Mouse (Mus musculus) hindbrain, embryonic 16.5 days (tissue): ENCODE data around the gene Stard13. TPM values are rescaled to one million over a fixed set of nuclear protein-coding genes. Genes with fewer than 3 reads are reported as not detected.

Source experiments
- ATAC-seq: fragments of 200-750 bp; cut with Nextera tagmentation; 2 replicates; pipeline ENCODE4 v1.8.0; 2017; ENCODE audit warnings: moderate TSS enrichment, moderate library complexity
- H3K27ac ChIP-seq: fragments of 300-500 bp; sonication (generic); 2 replicates; pipeline ENCODE4 v1.5.1; 2014; ENCODE audit warnings: low read depth, mild to moderate bottlenecking, control low read depth, low read length, moderate library complexity
- H3K27me3 ChIP-seq: fragments of 300-500 bp; sonication (generic); replicated peaks from 2 replicates; pipeline ENCODE4 v1.6.1; 2014; ENCODE audit warnings: low read length; ENCODE audit not compliant: control insufficient read depth, insufficient read depth
- H3K36me3 ChIP-seq: fragments of 300-500 bp; sonication (generic); 2 replicates; pipeline ENCODE4 v1.6.1; 2014; ENCODE audit warnings: mild to moderate bottlenecking, low read length, moderate library complexity, mixed read lengths; ENCODE audit not compliant: control insufficient read depth, insufficient read depth
- H3K4me1 ChIP-seq: fragments of 300-500 bp; sonication (generic); 2 replicates; pipeline ENCODE4 v1.6.1; 2014; ENCODE audit warnings: low read depth, low read length; ENCODE audit not compliant: control insufficient read depth, insufficient read depth
- H3K4me2 ChIP-seq: fragments of 300-500 bp; sonication (generic); 2 replicates; pipeline ENCODE4 v1.6.1; 2014; ENCODE audit warnings: mild to moderate bottlenecking, low read length, control low read depth, moderate library complexity
- H3K4me3 ChIP-seq: fragments of 300-500 bp; sonication (generic); 2 replicates; pipeline ENCODE4 v1.5.1; 2014; ENCODE audit warnings: mild to moderate bottlenecking, low read length, control low read depth, moderate library complexity
- H3K9ac ChIP-seq: fragments of 300-500 bp; sonication (generic); 2 replicates; pipeline ENCODE4 v1.6.1; 2014; ENCODE audit warnings: low read depth, mild to moderate bottlenecking, control low read depth, low read length, moderate library complexity
- H3K9me3 ChIP-seq: fragments of 300-500 bp; sonication (generic); 2 replicates; pipeline ENCODE4 v1.6.1; 2014; ENCODE audit warnings: mild to moderate bottlenecking, low read length, moderate library complexity; ENCODE audit not compliant: control insufficient read depth
- WGBS: fragments of 180-500 bp; shearing (Covaris S2); extraction: QIAGEN DNeasy Blood & Tissue Kit; methylation state at CpG from one replicate; pipeline ENCODE4 v1.1.7; 2014; 5-methylcytosine and 5-hydroxymethylcytosine counted together
- polyA plus RNA-seq: library from polyadenylated mRNA; unstranded; fragments of >200 nt; fragmentation: Nextera tagmentation; extraction: Ambion mirVana; gene quantifications from 2 replicates; pipeline ENCODE4 v1.2.1, GENCODE M21; 2015

The Stard13 gene
- polyA plus RNA-seq, 1 experiment from 2014 or later, result 6.1 TPM

DNA sequence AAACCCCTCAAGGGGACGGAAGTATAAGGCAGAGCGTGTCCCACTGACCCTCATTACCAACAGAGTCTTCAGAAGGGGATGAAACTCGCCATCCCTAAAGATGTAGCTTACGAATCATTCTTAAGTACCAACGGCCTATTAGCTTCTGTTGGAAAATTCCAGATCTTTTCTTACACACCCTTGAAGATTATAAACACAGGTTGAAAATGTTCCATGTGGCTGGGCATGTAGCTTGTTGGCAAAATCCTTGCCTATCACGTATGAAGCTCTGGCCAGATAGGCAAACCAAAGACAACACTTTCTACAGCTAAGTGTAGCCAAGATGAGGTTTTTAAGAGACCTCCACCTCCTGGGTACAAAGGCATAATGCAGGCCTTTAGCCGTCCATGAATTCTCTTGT is 124.7 kb downstream of the Stard13 start:
- no peak overlapping the region for H3K9ac ChIP-seq
- H3K9me3 ChIP-seq, result no peaks in the 10 kb centered on the region
- H3K36me3 ChIP-seq, result no peaks in the 10 kb centered on the region
- H3K4me2 ChIP-seq, result no peak overlapping the region
- ATAC-seq, result no peak
- H3K27me3 ChIP-seq, result no peaks in the 10 kb centered on the region
- WGBS, result 75% methylated on average over 7 of the region's 7 CpGs
- H3K27ac ChIP-seq, result no peak overlapping the region
- 0 out of 2 replicates have a peak, but pooled peaks cover 2% of the 10 kb centered on the region for H3K4me1 ChIP-seq
- H3K4me3 ChIP-seq, result no peak overlapping the region

DNA sequence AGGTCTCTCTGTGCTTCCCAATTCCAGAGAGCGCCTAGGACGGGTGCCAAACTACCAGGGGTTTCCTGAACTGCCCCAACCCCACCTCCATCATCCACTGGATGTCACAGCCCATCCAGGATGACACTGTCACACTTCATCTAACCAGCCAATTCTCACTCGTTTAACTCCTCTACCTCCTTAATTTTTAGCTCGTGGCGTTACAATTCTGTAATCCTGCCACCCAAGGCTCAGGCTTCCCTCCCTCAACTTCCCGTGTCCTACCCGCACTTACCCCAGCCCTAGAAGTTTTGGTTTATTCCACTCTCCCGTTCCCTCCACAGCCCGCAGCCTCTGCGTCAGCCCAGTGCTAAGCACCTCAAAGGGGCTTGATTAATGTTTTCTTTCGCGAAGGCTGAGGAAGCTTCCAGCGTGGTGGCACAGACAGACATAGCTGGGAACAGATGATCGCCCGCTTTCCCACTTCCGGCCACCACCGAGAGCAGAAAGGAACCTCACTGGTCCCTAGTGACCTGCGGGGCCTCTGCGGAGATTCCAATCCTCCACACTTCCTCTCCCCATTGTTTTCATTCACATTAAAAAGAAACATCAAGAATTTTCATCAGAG is 125.2 kb downstream of the Stard13 start:
- H3K4me1 ChIP-seq, result 0 out of 2 replicates have a peak, but pooled peaks cover 2% of the 10 kb centered on the region
- 52% methylated on average over 19 of the region's 19 CpGs for WGBS
- H3K36me3 ChIP-seq, result no peaks in the 10 kb centered on the region
- H3K27ac ChIP-seq, result no peak overlapping the region; the same call in 1 of the 2 replicates
- ATAC-seq, result no peak
- H3K4me3 ChIP-seq, result no peak overlapping the region; the same call in 1 of the 2 replicates
- no peaks in the 10 kb centered on the region for H3K27me3 ChIP-seq
- 0 out of 2 replicates have a peak overlapping the region, but pooled peaks have one; percentile 14 for H3K9ac ChIP-seq
- no peaks in the 10 kb centered on the region for H3K9me3 ChIP-seq
- peak overlapping the region; percentile 31 for H3K4me2 ChIP-seq

DNA sequence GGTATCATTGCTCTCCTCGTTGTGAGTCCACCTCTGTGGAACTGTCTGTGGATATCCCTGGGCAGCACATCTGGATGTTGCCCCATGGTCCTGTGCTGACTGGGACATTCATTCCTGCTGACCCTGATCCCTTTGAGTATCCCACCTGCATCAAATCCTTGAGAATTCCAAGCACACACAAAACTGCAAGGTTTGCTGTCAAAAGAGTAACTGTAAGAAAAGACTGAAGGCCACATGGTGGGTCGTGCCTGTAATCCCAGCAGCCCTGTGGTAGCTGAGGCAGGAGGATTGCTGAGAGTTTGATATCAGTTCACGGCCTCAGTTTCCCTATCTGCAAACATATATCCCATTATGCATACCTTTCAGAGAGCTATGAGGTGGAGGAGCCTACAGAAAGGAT is 126.8 kb downstream of the Stard13 start:
- H3K9me3 ChIP-seq, result no peaks in the 10 kb centered on the region
- H3K4me2 ChIP-seq, result no peak overlapping the region
- 96% methylated on average over 3 of the region's 3 CpGs for WGBS
- H3K27me3 ChIP-seq, result no peaks in the 10 kb centered on the region
- no peak overlapping the region for H3K4me3 ChIP-seq
- ATAC-seq, result no peak
- H3K36me3 ChIP-seq, result no peaks in the 10 kb centered on the region
- H3K27ac ChIP-seq, result no peak overlapping the region
- no peak overlapping the region for H3K9ac ChIP-seq
- 0 out of 2 replicates have a peak, but pooled peaks cover 2% of the 10 kb centered on the region for H3K4me1 ChIP-seq

GRCm38 (mm10) chr5:151105054-151105971 is 128.3 kb downstream of the Stard13 start:
- no peak overlapping the region for H3K9ac ChIP-seq
- H3K4me2 ChIP-seq, result no peak overlapping the region
- no peak for ATAC-seq
- no peaks in the 10 kb centered on the region for H3K36me3 ChIP-seq
- H3K4me1 ChIP-seq, result 0 out of 2 replicates have a peak, but pooled peaks cover 2% of the 10 kb centered on the region
- H3K9me3 ChIP-seq, result no peaks in the 10 kb centered on the region
- WGBS, result 80% methylated on average over 10 of the region's 10 CpGs
- H3K27me3 ChIP-seq, result no peaks in the 10 kb centered on the region
- no peak overlapping the region for H3K4me3 ChIP-seq
- H3K27ac ChIP-seq, result no peak overlapping the region

DNA sequence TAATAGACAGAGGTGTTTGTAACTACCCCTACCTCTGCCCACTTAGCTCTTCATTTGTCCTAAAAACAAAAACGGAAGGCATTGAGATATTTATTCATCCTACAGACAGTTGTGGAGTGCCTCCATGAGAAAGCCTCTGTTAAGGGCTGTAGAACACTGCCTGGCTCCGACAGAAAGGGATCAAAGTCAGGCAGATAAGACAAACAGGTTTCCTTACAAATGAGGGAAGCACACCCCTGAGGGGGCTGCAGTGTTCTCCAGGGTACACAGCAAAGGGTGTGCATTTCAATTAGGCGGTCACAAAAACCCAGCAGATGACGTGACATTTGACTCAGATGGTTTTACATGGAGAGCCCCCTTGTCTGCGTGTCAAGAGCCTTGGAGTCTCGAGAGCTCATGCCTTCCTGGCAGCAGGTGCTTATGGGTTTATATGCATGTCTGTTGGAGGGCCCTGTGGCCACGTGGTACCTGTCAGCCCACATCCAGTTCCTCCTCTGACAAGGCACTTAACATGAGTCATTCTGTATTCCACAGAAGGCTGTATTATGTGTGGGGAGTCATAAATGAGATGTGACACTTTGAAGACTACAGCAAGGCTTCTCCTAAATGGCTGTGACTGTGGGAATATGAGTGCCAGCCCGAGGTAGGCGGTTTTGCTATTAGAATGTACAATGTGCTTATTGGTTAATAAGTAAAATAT is 129.1 kb downstream of the Stard13 start:
- 0 out of 2 replicates have a peak, but pooled peaks have one; percentile 48 for ATAC-seq

DNA sequence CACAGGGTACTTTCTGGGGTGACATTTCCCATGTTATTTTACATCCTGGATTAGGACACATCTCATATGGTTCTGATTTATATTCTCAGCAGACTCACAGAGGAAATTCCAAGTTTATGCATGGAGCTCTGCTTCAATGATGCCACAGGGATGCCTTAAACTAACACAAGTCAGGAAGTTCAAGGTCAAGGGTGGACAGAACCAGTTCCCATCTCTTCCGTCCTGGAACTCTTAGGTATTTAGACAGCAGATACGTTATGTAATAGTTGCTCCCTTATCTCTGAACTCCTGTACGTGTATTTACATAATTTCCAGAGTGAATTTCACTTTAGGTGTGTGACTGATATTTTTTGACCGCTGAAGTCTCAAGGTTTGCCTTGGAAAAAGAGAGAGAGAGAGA is 130.4 kb downstream of the Stard13 start:
- no peaks in the 10 kb centered on the region for H3K27me3 ChIP-seq
- H3K4me1 ChIP-seq, result 0 out of 2 replicates have a peak, but pooled peaks cover 2% of the 10 kb centered on the region
- ATAC-seq, result no peak
- H3K9ac ChIP-seq, result no peak overlapping the region
- H3K27ac ChIP-seq, result no peak overlapping the region
- H3K4me3 ChIP-seq, result no peak overlapping the region
- H3K4me2 ChIP-seq, result no peak overlapping the region
- 81% methylated on average over 4 of the region's 4 CpGs for WGBS
- H3K9me3 ChIP-seq, result no peaks in the 10 kb centered on the region
- H3K36me3 ChIP-seq, result no peaks in the 10 kb centered on the region

More for the DNA sequence above, 129.1 kb downstream of the Stard13 start:
- WGBS, result 57% methylated on average over 9 of the region's 9 CpGs
- Histone ChIP-seq H3K27ac (no peak overlapping the region), H3K9me3 (no peaks in the 10 kb centered on the region), H3K27me3 (no peaks in the 10 kb centered on the region), H3K4me2 (no peak overlapping the region), H3K9ac (no peak overlapping the region), H3K4me3 (no peak overlapping the region), H3K4me1 (0 out of 2 replicates have a peak, but pooled peaks cover 2% of the 10 kb centered on the region), H3K36me3 (no peaks in the 10 kb centered on the region)

DNA sequence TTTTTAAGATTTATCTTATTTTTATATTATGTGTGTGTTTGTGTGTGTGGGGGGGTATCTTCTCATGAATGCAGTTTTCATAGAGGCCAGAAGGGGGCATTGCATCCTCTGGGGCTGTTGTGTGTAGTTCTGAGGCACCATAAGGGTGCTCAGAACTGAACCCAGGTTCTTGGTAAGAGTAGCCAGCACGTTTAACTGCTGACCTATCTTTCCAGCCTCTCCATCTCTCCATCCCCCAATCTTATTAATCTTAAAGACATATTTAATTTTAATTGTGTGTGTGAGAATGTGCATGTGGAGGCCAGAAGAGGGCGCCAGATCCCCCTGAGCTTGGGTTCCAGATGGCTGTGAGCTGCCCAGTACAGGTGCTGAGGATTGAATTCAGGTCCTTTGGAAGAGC is 131.4 kb downstream of the Stard13 start:
- Histone ChIP-seq H3K27ac (no peak overlapping the region), H3K4me1 (no peaks in the 10 kb centered on the region), H3K9ac (no peak overlapping the region), H3K9me3 (no peaks in the 10 kb centered on the region), H3K4me3 (no peak overlapping the region), H3K36me3 (no peaks in the 10 kb centered on the region), H3K4me2 (no peak overlapping the region), H3K27me3 (no peaks in the 10 kb centered on the region)
- WGBS, result 47% methylated on average over 2 of the region's 2 CpGs
- ATAC-seq, result no peak

- no peak overlapping the region for H3K27ac ChIP-seq
- H3K9me3 ChIP-seq, result no peaks in the 10 kb centered on the region
- H3K4me2 ChIP-seq, result no peak overlapping the region
- WGBS, result 86% methylated on average over 6 of the region's 6 CpGs
- no peak overlapping the region for H3K9ac ChIP-seq
- ATAC-seq, result no peak
- H3K27me3 ChIP-seq, result no peaks in the 10 kb centered on the region
- H3K36me3 ChIP-seq, result no peaks in the 10 kb centered on the region
- H3K4me3 ChIP-seq, result no peak overlapping the region
- no peaks in the 10 kb centered on the region for H3K4me1 ChIP-seq
Measured at GRCm38 (mm10) chr5:151096012-151096411, 137.6 kb downstream of the Stard13 start.
